Mouse (Mus musculus) G1E (cell line): Measurements from ENCODE around the gene Lepr. TPM values are rescaled to one million over a fixed set of nuclear protein-coding genes. Genes with fewer than 3 reads are reported as not detected.
"Not testable (repeated sequence)": the region's sequence is repeated elsewhere in the genome, so short reads cannot be mapped to it uniquely, and the experiment has no call there.

ENCODE experiments used
- ATAC-seq: 2 replicates; pipeline ENCODE4 v1.8.0; 2016; ENCODE audit warnings: mild to moderate bottlenecking; ENCODE audit not compliant: insufficient number of reproducible peaks, poor library complexity, low FRiP score, severe bottlenecking; ENCODE audit errors: extremely low read depth
- DNase-seq: peaks from one replicate; pipeline ENCODE4 v3.0.0; 2012; ENCODE audit warnings: low spot score
- H3K27me3 ChIP-seq: 2 replicates; pipeline ENCODE4 v1.6.1; 2012; ENCODE audit warnings: mild to moderate bottlenecking, low read length, inconsistent platforms; ENCODE audit not compliant: insufficient read depth
- H3K36me3 ChIP-seq: replicated peaks from 2 replicates; pipeline ENCODE3; 2012; ENCODE audit warnings: mild to moderate bottlenecking, inconsistent platforms
- H3K4me1 ChIP-seq: 2 replicates; pipeline ENCODE4 v1.6.1; 2012; ENCODE audit warnings: low read depth, low read length, inconsistent platforms, mixed read lengths; ENCODE audit not compliant: insufficient read depth
- H3K4me3 ChIP-seq: 2 replicates; pipeline ENCODE4 v1.5.1; 2012; ENCODE audit warnings: low read depth, mild to moderate bottlenecking, inconsistent platforms, low read length, moderate library complexity, mixed read lengths
- H3K9me3 ChIP-seq: replicated peaks from 2 replicates; pipeline ENCODE4 v1.6.1; 2012; ENCODE audit warnings: inconsistent platforms
- CTCF ChIP-seq: IDR thresholded peaks from 2 replicates; pipeline ENCODE4 v1.5.1; 2012; ENCODE audit warnings: low read depth, low read length, inconsistent platforms, mixed read lengths
- GATA1 ChIP-seq: IDR thresholded peaks from 2 replicates; pipeline ENCODE4 v1.6.1; 2012; ENCODE audit warnings: borderline replicate concordance, low read length, inconsistent platforms, mixed read lengths
- GATA2 ChIP-seq: IDR thresholded peaks from 2 replicates; pipeline ENCODE4 v1.6.1; 2012; ENCODE audit warnings: low read depth, low read length, inconsistent platforms, borderline replicate concordance
- POLR2AphosphoS5 ChIP-seq: IDR thresholded peaks from 2 replicates; pipeline ENCODE4 v1.6.1; 2012; ENCODE audit warnings: low read depth, low read length, inconsistent platforms; ENCODE audit not compliant: insufficient replicate concordance
- TAL1 ChIP-seq: conservative IDR thresholded peaks from 2 replicates; pipeline ENCODE4 v1.6.1; 2012; ENCODE audit warnings: low read depth, low read length, inconsistent platforms, mixed read lengths
- polyA plus RNA-seq: library from polyadenylated mRNA; stranded (reverse); fragments of >175 nt; gene quantifications from 2 replicates; pipeline ENCODE4 v1.2.3, GENCODE M21; 2012
- total RNA-seq, 2 experiments: library from RNA; stranded (forward) in 1 of 2; stranded (reverse) in 1 of 2; fragments of 200-1000 nt in 1 of 2; fragments of >200 nt in 1 of 2; fragmentation: Nextera tagmentation in 1 of 2; gene quantifications; 2 replicates each; pipeline ENCODE4 v1.2.3; 2014 to 2017

Lepr gene
- total and polyA plus RNA-seq, 3 experiments: 0.16 TPM; not detected in 2

DNA sequence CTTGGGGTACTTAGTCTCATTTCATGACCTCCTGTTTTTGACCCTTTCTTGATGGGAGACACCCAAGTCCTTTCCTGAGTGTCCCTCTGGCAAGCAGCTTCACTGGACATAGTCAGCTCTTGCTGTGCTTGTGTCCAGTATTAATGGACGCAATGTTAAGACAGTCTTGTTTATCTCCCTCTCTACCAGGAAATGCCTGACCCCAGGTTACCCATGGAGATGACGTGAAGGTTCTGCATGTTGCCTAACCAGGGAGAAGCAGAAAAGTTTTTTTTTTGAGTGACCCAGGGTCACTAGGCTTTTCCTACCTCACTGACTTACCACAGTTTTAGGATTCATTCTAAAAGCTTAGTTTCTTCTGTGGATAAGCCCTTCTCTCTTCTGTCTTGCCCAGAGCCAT lies 24.8 kb downstream of the Lepr start:
- no peak for TF ChIP-seq GATA2
- TF ChIP-seq POLR2AphosphoS5: no peak
- TF ChIP-seq GATA1: no peak
- TF ChIP-seq CTCF: no peak
- TF ChIP-seq TAL1: no peak
- no peaks in the 10 kb centered on the region for H3K4me1 ChIP-seq
- H3K36me3 ChIP-seq: no peaks in the 10 kb centered on the region
- H3K9me3 ChIP-seq: no peaks in the 10 kb centered on the region
- no peaks in the 10 kb centered on the region for H3K27me3 ChIP-seq
- DNase-seq (no peak), ATAC-seq (no peak)
- H3K4me3 ChIP-seq: no peak overlapping the region

- H3K36me3 ChIP-seq: no peaks in the 10 kb centered on the region
- H3K4me3 ChIP-seq: no peak overlapping the region
- no peak for TF ChIP-seq TAL1
- TF ChIP-seq POLR2AphosphoS5: no peak
- TF ChIP-seq GATA2: no peak
- no peak for TF ChIP-seq GATA1
- no peak for TF ChIP-seq CTCF
- no peak for DNase-seq
- ATAC-seq: no peak
- no peaks in the 10 kb centered on the region for H3K27me3 ChIP-seq
- H3K4me1 ChIP-seq: no peaks in the 10 kb centered on the region
- no peaks in the 10 kb centered on the region for H3K9me3 ChIP-seq
Observed at GRCm38 (mm10) chr4:101745534-101745933, 28.3 kb downstream of the Lepr start.

DNA sequence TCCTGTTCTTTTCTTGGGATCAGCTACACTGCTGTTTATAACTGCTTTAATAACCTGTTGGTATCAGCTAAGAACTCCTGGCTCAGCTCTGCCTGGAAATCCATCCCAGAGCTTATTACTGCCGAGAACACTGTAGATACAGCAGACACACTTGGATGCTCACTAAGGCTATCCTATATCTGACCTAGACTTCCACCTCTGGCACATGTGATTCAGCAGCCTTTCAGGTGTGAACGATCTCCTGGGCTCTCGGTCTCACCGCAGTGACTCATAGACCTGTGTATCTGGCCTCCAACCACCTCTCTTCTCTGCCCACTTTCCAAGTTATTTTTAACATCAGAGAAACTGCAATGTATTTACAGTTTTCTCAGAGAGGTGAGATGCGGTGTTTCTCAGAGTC lies 43.3 kb downstream of the Lepr start:
- no peak overlapping the region for H3K4me3 ChIP-seq
- TF ChIP-seq CTCF (no peak), GATA1 (no peak), POLR2AphosphoS5 (no peak), GATA2 (no peak), TAL1 (no peak)
- ATAC-seq: no peak

GRCm38 (mm10) chr4:101843923-101844322 lies 126.7 kb downstream of the Lepr start, which contains the start of gene B020004J07Rik:
B020004J07Rik (minus strand) TSS chr4:101844023.
- not testable (repeated sequence) for ATAC-seq, H3K4me3 ChIP-seq, DNase-seq, H3K4me1 ChIP-seq, H3K9me3 ChIP-seq, H3K36me3 ChIP-seq, H3K27me3 ChIP-seq

More for the DNA sequence above, 43.3 kb downstream of the Lepr start:
- DNase-seq: no peak
- Histone ChIP-seq H3K9me3 (no peaks in the 10 kb centered on the region), H3K27me3 (no peaks in the 10 kb centered on the region), H3K4me1 (no peaks in the 10 kb centered on the region), H3K36me3 (no peaks in the 10 kb centered on the region)

DNA sequence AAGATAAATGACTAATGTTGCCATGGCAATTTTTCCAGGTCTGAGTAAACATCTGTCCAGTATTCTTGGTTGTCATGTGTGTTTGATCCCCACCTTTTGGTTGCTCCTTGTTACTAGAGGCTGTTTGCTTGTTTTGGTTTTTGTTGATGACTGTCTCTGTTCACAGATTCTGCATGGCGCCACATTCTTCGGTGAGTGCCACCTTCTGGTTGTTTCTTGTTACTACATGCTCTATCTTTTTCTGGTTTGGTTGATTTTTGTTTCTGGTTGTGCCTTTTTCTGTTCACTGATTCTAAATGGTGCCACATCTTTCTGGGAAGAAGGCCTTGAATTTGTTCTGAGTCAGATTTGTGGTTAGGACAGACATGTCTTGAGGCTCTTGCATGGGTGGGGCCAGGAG lies 133.7 kb downstream of the Lepr start:
- ATAC-seq (no peak), DNase-seq (no peak)
- no peaks in the 10 kb centered on the region for H3K27me3 ChIP-seq
- TF ChIP-seq CTCF (no peak), GATA2 (no peak), TAL1 (no peak), POLR2AphosphoS5 (no peak), GATA1 (no peak)
- H3K9me3 ChIP-seq: peaks cover 21% of the 10 kb centered on the region
- no peaks in the 10 kb centered on the region for H3K4me1 ChIP-seq
- no peaks in the 10 kb centered on the region for H3K36me3 ChIP-seq
- H3K4me3 ChIP-seq: no peak overlapping the region

GRCm38 (mm10) chr4:101860873-101861272 lies 143.7 kb downstream of the Lepr start:
- ATAC-seq (no peak), DNase-seq (no peak)
- Histone ChIP-seq H3K27me3 (no peaks in the 10 kb centered on the region), H3K36me3 (no peaks in the 10 kb centered on the region), H3K4me3 (no peak overlapping the region), H3K9me3 (peaks cover 7% of the 10 kb centered on the region), H3K4me1 (no peaks in the 10 kb centered on the region)
- TF ChIP-seq GATA2 (no peak), CTCF (no peak), GATA1 (no peak), TAL1 (no peak), POLR2AphosphoS5 (no peak)

- Histone ChIP-seq H3K4me3 (no peak overlapping the region), H3K4me1 (no peaks in the 10 kb centered on the region), H3K27me3 (no peaks in the 10 kb centered on the region), H3K9me3 (peaks cover 7% of the 10 kb centered on the region), H3K36me3 (no peaks in the 10 kb centered on the region)
- TF ChIP-seq GATA1: no peak
- TF ChIP-seq TAL1: no peak
- no peak for TF ChIP-seq CTCF
- no peak for TF ChIP-seq POLR2AphosphoS5
- TF ChIP-seq GATA2: no peak
- no peak for ATAC-seq
- no peak for DNase-seq
Observed at GRCm38 (mm10) chr4:101862289-101862688, 145.1 kb downstream of the Lepr start.

Other genes starting within 250 kb of the Lepr start
- gene Dnajc6, start 220.8 kb upstream of the Lepr start, total RNA-seq (2014; fragmentation: Nextera tagmentation): not detected in 2 replicates
- gene Dnajc6, start 220.8 kb upstream of the Lepr start, total RNA-seq (2017): 0.05 and 0.06 TPM in 2 replicates
- gene Dnajc6, start 220.8 kb upstream of the Lepr start, polyA plus RNA-seq: not detected in 2 replicates
- gene Leprot, start 69.7 kb upstream of the Lepr start, total RNA-seq (2014; fragmentation: Nextera tagmentation): 36.8 and 44.3 TPM in 2 replicates
- gene Leprot, start 69.7 kb upstream of the Lepr start, total RNA-seq (2017): 121 and 129 TPM in 2 replicates
- 6.1 and 10.4 TPM in 2 replicates for gene Leprot, start 69.7 kb upstream of the Lepr start, polyA plus RNA-seq
- not detected in 2 replicates for gene B020004J07Rik, start 126.6 kb downstream of the Lepr start, total RNA-seq (2014; fragmentation: Nextera tagmentation)
- gene B020004J07Rik, start 126.6 kb downstream of the Lepr start, total RNA-seq (2017): 0.17 TPM in 1 of 2 replicates, not detected in the other
- not detected in 2 replicates for gene B020004J07Rik, start 126.6 kb downstream of the Lepr start, polyA plus RNA-seq
- gene C130073F10Rik, start 176.4 kb downstream of the Lepr start, total RNA-seq (2014; fragmentation: Nextera tagmentation): not detected in 2 replicates
- gene C130073F10Rik, start 176.4 kb downstream of the Lepr start, total RNA-seq (2017): 0.16 TPM in 1 of 2 replicates, not detected in the other
- gene C130073F10Rik, start 176.4 kb downstream of the Lepr start, polyA plus RNA-seq: not detected in 2 replicates
- gene Gm12800, start 191.7 kb downstream of the Lepr start, total RNA-seq (2014; fragmentation: Nextera tagmentation): not detected in 2 replicates
- gene Gm12800, start 191.7 kb downstream of the Lepr start, total RNA-seq (2017): not detected in 2 replicates
- not detected in 2 replicates for gene Gm12800, start 191.7 kb downstream of the Lepr start, polyA plus RNA-seq
- gene Gm12794, start 223.0 kb downstream of the Lepr start, total RNA-seq (2014; fragmentation: Nextera tagmentation): not detected in 2 replicates
- gene Gm12794, start 223.0 kb downstream of the Lepr start, total RNA-seq (2017): not detected in 2 replicates
- not detected in 2 replicates for gene Gm12794, start 223.0 kb downstream of the Lepr start, polyA plus RNA-seq